ENCODE assay signal across 33 mouse cellular contexts in the genomic region with DNA sequence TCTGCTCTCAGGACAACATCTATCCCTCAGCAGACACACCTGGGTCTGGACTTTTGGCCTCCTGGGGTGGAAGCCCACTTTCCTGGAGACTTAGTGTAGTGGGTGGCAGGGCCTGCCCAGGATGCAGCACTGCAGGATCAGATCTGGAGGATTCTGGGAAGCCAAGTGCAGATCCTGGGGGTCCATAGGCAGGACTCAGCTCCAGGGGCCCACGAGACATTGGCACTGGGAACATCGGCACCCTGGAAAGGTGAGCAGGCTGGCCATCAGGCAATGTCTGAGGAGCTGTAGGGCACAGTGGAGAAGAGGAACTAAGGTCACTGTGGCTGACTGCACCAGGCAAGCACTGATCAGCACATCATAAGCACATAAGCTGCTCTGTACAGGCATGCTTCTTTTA.
"Had no signal": no experiment of that assay in that cellular context is flagged by ENCODE, and none has a peak within 500 bp of the region (broad histone marks: within the 10 kb centered on the region; RNA-seq: fewer than 3 reads in every experiment).

No protein-coding gene starts in this region.

- H3K4me3 ChIP-seq: heart, embryonic 13.5 days; heart, embryonic 15.5 days; hindbrain, embryonic 10.5 days; hindbrain, embryonic 12.5 days; hindbrain, embryonic 13.5 days; hindbrain, embryonic 15.5 days; intestine, embryonic 15.5 days; kidney, embryonic 15.5 days; layer of hippocampus, adult 2 months; left cerebral cortex, adult 2 months had no signal

- H3K9me3 ChIP-seq: heart, embryonic 13.5 days; heart, embryonic 15.5 days; hindbrain, embryonic 10.5 days; hindbrain, embryonic 12.5 days; hindbrain, embryonic 13.5 days; hindbrain, embryonic 15.5 days; intestine, embryonic 15.5 days; kidney, embryonic 15.5 days had no signal

- H3K4me2 ChIP-seq: heart, embryonic 11.5 days; heart, embryonic 13.5 days; heart, embryonic 15.5 days; hindbrain, embryonic 12.5 days; hindbrain, embryonic 13.5 days; hindbrain, embryonic 14.5 days; hindbrain, embryonic 15.5 days; intestine, embryonic 15.5 days; kidney, embryonic 15.5 days had no signal

- H3K9ac ChIP-seq: heart, embryonic 13.5 days; heart, embryonic 15.5 days; hindbrain, embryonic 12.5 days; hindbrain, embryonic 13.5 days; hindbrain, embryonic 14.5 days; hindbrain, embryonic 15.5 days; intestine, embryonic 15.5 days; kidney, embryonic 15.5 days had no signal

- H3K27ac ChIP-seq: heart, embryonic 13.5 days; heart, embryonic 15.5 days; hindbrain, embryonic 10.5 days; hindbrain, embryonic 12.5 days; hindbrain, embryonic 13.5 days; hindbrain, embryonic 14.5 days; hindbrain, embryonic 15.5 days; hindbrain, postnatal 0 days; intestine, embryonic 15.5 days; kidney, embryonic 15.5 days; kidney, postnatal 0 days; layer of hippocampus, adult 2 months; left cerebral cortex, adult 2 months had no signal

- DNase-seq: heart, postnatal 10 days; heart, postnatal 14 days; heart, postnatal 36 days; heart, postnatal 4 days; kidney, adult 11 months; kidney, adult 18-20 months; kidney, adult 2 months; kidney, adult 8-10 months; kidney, adult 9 months; kidney, postnatal 10 days; kidney, postnatal 14 days; kidney, postnatal 36 days; kidney, postnatal 4 days; layer of hippocampus, adult 9-11 months; layer of hippocampus, postnatal 36 days had no signal

- H3K27me3 ChIP-seq: heart, embryonic 13.5 days; heart, embryonic 15.5 days; hindbrain, embryonic 12.5 days; hindbrain, embryonic 13.5 days; hindbrain, embryonic 15.5 days; intestine, embryonic 15.5 days; kidney, embryonic 15.5 days had no signal

- ATAC-seq: hindbrain, embryonic 16.5 days; hindbrain, postnatal 0 days; inflammation-experienced regulatory T-cells, adult 6 months; intestine, embryonic 15.5 days; intestine, embryonic 16.5 days; intestine, postnatal 0 days had no signal

- H3K4me1 ChIP-seq: heart, embryonic 15.5 days; hindbrain, embryonic 10.5 days; hindbrain, embryonic 12.5 days; hindbrain, embryonic 13.5 days; hindbrain, embryonic 15.5 days; intestine, embryonic 15.5 days; kidney, embryonic 15.5 days had no signal
